Mouse (Mus musculus) intestine, embryonic 15.5 days (tissue): ENCODE data around the gene Gm28051. TPM values are rescaled to one million over a fixed set of nuclear protein-coding genes. Genes with fewer than 3 reads are reported as not detected.

Experiments
- ATAC-seq: fragments of 200-750 bp; cut with Nextera tagmentation; 2 replicates; pipeline ENCODE4 v1.8.0; 2017; ENCODE audit warnings: moderate TSS enrichment, moderate library complexity
- H3K27ac ChIP-seq: fragments of 300-500 bp; sonication (generic); 2 replicates; pipeline ENCODE4 v1.5.1; 2015; ENCODE audit warnings: mild to moderate bottlenecking, inconsistent platforms
- H3K27me3 ChIP-seq: fragments of 300-500 bp; sonication (generic); replicated peaks from 2 replicates; pipeline ENCODE4 v1.6.1; 2015; ENCODE audit warnings: inconsistent platforms
- H3K36me3 ChIP-seq: fragments of 300-500 bp; sonication (generic); 2 replicates; pipeline ENCODE4 v1.6.1; 2015; ENCODE audit warnings: inconsistent platforms
- H3K4me1 ChIP-seq: fragments of 300-500 bp; sonication (generic); replicated peaks from 2 replicates; pipeline ENCODE4 v1.6.1; 2015; ENCODE audit warnings: inconsistent platforms
- H3K4me2 ChIP-seq: fragments of 300-500 bp; sonication (generic); replicated peaks from 2 replicates; pipeline ENCODE4 v1.6.1; 2015; ENCODE audit warnings: mild to moderate bottlenecking, inconsistent platforms
- H3K4me3 ChIP-seq: fragments of 300-500 bp; sonication (generic); replicated peaks from 2 replicates; pipeline ENCODE4 v1.5.1; 2015; ENCODE audit warnings: inconsistent platforms
- H3K9ac ChIP-seq: fragments of 300-500 bp; sonication (generic); 2 replicates; pipeline ENCODE4 v1.6.1; 2015; ENCODE audit warnings: inconsistent platforms
- H3K9me3 ChIP-seq: fragments of 300-500 bp; sonication (generic); 2 replicates; pipeline ENCODE4 v1.6.1; 2016; ENCODE audit warnings: inconsistent platforms
- WGBS: fragments of 180-500 bp; shearing (Covaris S2); methylation state at CpG from one replicate; pipeline ENCODE4 v1.1.7; 2015; 5-methylcytosine and 5-hydroxymethylcytosine counted together
- polyA plus RNA-seq: library from polyadenylated mRNA; unstranded; fragments of >200 nt; fragmentation: Nextera tagmentation; extraction: Ambion mirVana; gene quantifications from 2 replicates; pipeline ENCODE4 v1.2.1, GENCODE M21; 2015

Gm28051 gene
- polyA plus RNA-seq, 1 experiment from 2014 or later = not detected

GRCm38 (mm10) chr12:102740285-102740684 lies 17.3 kb downstream of the Gm28051 start:
- Histone ChIP-seq H3K9me3 (no peaks in the 10 kb centered on the region), H3K4me1 (peaks cover 15% of the 10 kb centered on the region), H3K27ac (no peak overlapping the region), H3K4me3 (no peak overlapping the region), H3K27me3 (no peaks in the 10 kb centered on the region), H3K4me2 (no peak overlapping the region), H3K9ac (no peak overlapping the region), H3K36me3 (no peaks in the 10 kb centered on the region)
- 64% methylated on average over 3 of the region's 3 CpGs for WGBS
- ATAC-seq = no peak

- Histone ChIP-seq H3K4me1 (peaks cover 7% of the 10 kb centered on the region), H3K4me2 (no peak overlapping the region), H3K4me3 (no peak overlapping the region), H3K27ac (no peak overlapping the region), H3K36me3 (no peaks in the 10 kb centered on the region), H3K9ac (no peak overlapping the region), H3K9me3 (no peaks in the 10 kb centered on the region), H3K27me3 (no peaks in the 10 kb centered on the region)
- ATAC-seq = no peak
- 71% methylated on average over 5 of the region's 5 CpGs for WGBS
Measured at GRCm38 (mm10) chr12:102739096-102739495, 18.5 kb downstream of the Gm28051 start.

GRCm38 (mm10) chr12:102733381-102733780 lies 24.2 kb downstream of the Gm28051 start:
- no peak overlapping the region for H3K9ac ChIP-seq
- no peak for ATAC-seq
- 6% methylated on average over 5 of the region's 5 CpGs for WGBS

GRCm38 (mm10) chr12:102730798-102731619 lies 26.6 kb downstream of the Gm28051 start:
- 19% methylated on average over 16 of the region's 16 CpGs for WGBS

More at GRCm38 (mm10) chr12:102733381-102733780, 24.2 kb downstream of the Gm28051 start:
- Histone ChIP-seq H3K36me3 (no peaks in the 10 kb centered on the region), H3K27me3 (no peaks in the 10 kb centered on the region), H3K4me3 (no peak overlapping the region), H3K9me3 (no peaks in the 10 kb centered on the region), H3K27ac (no peak overlapping the region), H3K4me1 (peaks cover 23% of the 10 kb centered on the region), H3K4me2 (no peak overlapping the region)

GRCm38 (mm10) chr12:102729855-102730797 lies 27.4 kb downstream of the Gm28051 start:
- Histone ChIP-seq H3K4me2 (peak overlapping the region; percentile 53), H3K4me1 (peaks cover 30% of the 10 kb centered on the region), H3K9me3 (no peaks in the 10 kb centered on the region), H3K27ac (peak overlapping the region; percentile 93), H3K27me3 (no peaks in the 10 kb centered on the region), H3K4me3 (no peak overlapping the region; the same call in 1 of the 2 replicates), H3K9ac (no peak overlapping the region), H3K36me3 (no peaks in the 10 kb centered on the region)
- 32% methylated on average over 26 of the region's 26 CpGs for WGBS
- ATAC-seq = peak; percentile 95

More at GRCm38 (mm10) chr12:102730798-102731619, 26.6 kb downstream of the Gm28051 start:
- no peaks in the 10 kb centered on the region for H3K9me3 ChIP-seq
- no peaks in the 10 kb centered on the region for H3K27me3 ChIP-seq
- peak overlapping the region; percentile 53 for H3K4me2 ChIP-seq
- no peaks in the 10 kb centered on the region for H3K36me3 ChIP-seq
- no peak overlapping the region; the same call in 1 of the 2 replicates for H3K4me3 ChIP-seq
- peak; percentile 91 for ATAC-seq
- H3K27ac ChIP-seq = peak overlapping the region; percentile 93
- peaks cover 25% of the 10 kb centered on the region for H3K4me1 ChIP-seq
- H3K9ac ChIP-seq = 0 out of 2 replicates have a peak overlapping the region, but pooled peaks have one; percentile 8

GRCm38 (mm10) chr12:102725761-102726175 lies 31.8 kb downstream of the Gm28051 start:
- H3K9ac ChIP-seq = no peak overlapping the region
- no peaks in the 10 kb centered on the region for H3K27me3 ChIP-seq
- no peaks in the 10 kb centered on the region for H3K36me3 ChIP-seq
- H3K4me2 ChIP-seq = no peak overlapping the region
- H3K9me3 ChIP-seq = no peaks in the 10 kb centered on the region
- WGBS = 55% methylated on average over 7 of the region's 7 CpGs
- no peak; the same call in 1 of the 2 replicates for ATAC-seq
- H3K4me1 ChIP-seq = peaks cover 20% of the 10 kb centered on the region
- no peak overlapping the region for H3K4me3 ChIP-seq
- H3K27ac ChIP-seq = no peak overlapping the region

GRCm38 (mm10) chr12:102725146-102725545 lies 32.4 kb downstream of the Gm28051 start:
- no peak overlapping the region for H3K4me2 ChIP-seq
- H3K9me3 ChIP-seq = no peaks in the 10 kb centered on the region
- H3K9ac ChIP-seq = no peak overlapping the region
- 92% methylated on average over 6 of the region's 6 CpGs for WGBS
- no peaks in the 10 kb centered on the region for H3K27me3 ChIP-seq
- H3K36me3 ChIP-seq = no peaks in the 10 kb centered on the region
- no peak overlapping the region for H3K27ac ChIP-seq
- no peak for ATAC-seq
- H3K4me3 ChIP-seq = no peak overlapping the region
- H3K4me1 ChIP-seq = peaks cover 14% of the 10 kb centered on the region

GRCm38 (mm10) chr12:102723861-102724260 lies 33.7 kb downstream of the Gm28051 start:
- no peaks in the 10 kb centered on the region for H3K36me3 ChIP-seq
- no peak overlapping the region for H3K9ac ChIP-seq
- H3K9me3 ChIP-seq = no peaks in the 10 kb centered on the region
- no peak overlapping the region for H3K4me2 ChIP-seq
- no peaks in the 10 kb centered on the region for H3K27me3 ChIP-seq
- H3K4me3 ChIP-seq = no peak overlapping the region
- 69% methylated on average over 6 of the region's 6 CpGs for WGBS
- no peak for ATAC-seq
- no peak overlapping the region for H3K27ac ChIP-seq
- H3K4me1 ChIP-seq = peaks cover 7% of the 10 kb centered on the region; the same call in 1 of the 2 replicates

- Histone ChIP-seq H3K27me3 (no peaks in the 10 kb centered on the region), H3K4me3 (no peak overlapping the region), H3K27ac (no peak overlapping the region), H3K9ac (no peak overlapping the region), H3K4me1 (peaks cover 7% of the 10 kb centered on the region; the same call in 1 of the 2 replicates), H3K36me3 (no peaks in the 10 kb centered on the region), H3K4me2 (no peak overlapping the region), H3K9me3 (no peaks in the 10 kb centered on the region)
- WGBS = 66% methylated on average over 8 of the region's 8 CpGs
- no peak for ATAC-seq
Measured at GRCm38 (mm10) chr12:102722966-102723365, 34.6 kb downstream of the Gm28051 start.

GRCm38 (mm10) chr12:102722451-102722850 lies 35.1 kb downstream of the Gm28051 start:
- Histone ChIP-seq H3K4me3 (no peak overlapping the region), H3K27ac (no peak overlapping the region), H3K27me3 (no peaks in the 10 kb centered on the region), H3K4me2 (no peak overlapping the region), H3K36me3 (no peaks in the 10 kb centered on the region), H3K4me1 (peaks cover 7% of the 10 kb centered on the region; the same call in 1 of the 2 replicates), H3K9me3 (no peaks in the 10 kb centered on the region), H3K9ac (no peak overlapping the region)
- ATAC-seq = no peak
- WGBS = 62% methylated on average over 11 of the region's 11 CpGs

GRCm38 (mm10) chr12:102719552-102720315 lies 37.8 kb downstream of the Gm28051 start:
- H3K27ac ChIP-seq = no peak overlapping the region
- H3K27me3 ChIP-seq = no peaks in the 10 kb centered on the region
- no peak overlapping the region for H3K9ac ChIP-seq
- no peak overlapping the region for H3K4me2 ChIP-seq
- no peak overlapping the region for H3K4me3 ChIP-seq
- H3K4me1 ChIP-seq = no peaks in the 10 kb centered on the region
- no peaks in the 10 kb centered on the region for H3K36me3 ChIP-seq
- no peaks in the 10 kb centered on the region for H3K9me3 ChIP-seq
- 22% methylated on average over 13 of the region's 13 CpGs for WGBS
- peak; percentile 73; the same call in 1 of the 2 replicates for ATAC-seq
